Mouse (Mus musculus): ENCODE results near the gene Rasgef1b.

GRCm38 (mm10) chr5:99470613-99471012 lies 258.3 kb downstream of the Rasgef1b start:
- no peak for TF ChIP-seq CTCF (IDR thresholded peaks at IDR 0.05; ENCODE audit: insufficient read depth, low read length)
- TF ChIP-seq POLR2A (IDR thresholded peaks at IDR 0.05; ENCODE audit: borderline replicate concordance, extremely low read depth, low read depth, low read length): no peak
